Mouse (Mus musculus): ENCODE measurements around the gene Gm28051. TPM values are rescaled to one million over a fixed set of nuclear protein-coding genes. Genes with fewer than 3 reads are reported as not detected.

The Gm28051 gene
- total and polyA plus RNA-seq, 3 experiments = not detected

DNA sequence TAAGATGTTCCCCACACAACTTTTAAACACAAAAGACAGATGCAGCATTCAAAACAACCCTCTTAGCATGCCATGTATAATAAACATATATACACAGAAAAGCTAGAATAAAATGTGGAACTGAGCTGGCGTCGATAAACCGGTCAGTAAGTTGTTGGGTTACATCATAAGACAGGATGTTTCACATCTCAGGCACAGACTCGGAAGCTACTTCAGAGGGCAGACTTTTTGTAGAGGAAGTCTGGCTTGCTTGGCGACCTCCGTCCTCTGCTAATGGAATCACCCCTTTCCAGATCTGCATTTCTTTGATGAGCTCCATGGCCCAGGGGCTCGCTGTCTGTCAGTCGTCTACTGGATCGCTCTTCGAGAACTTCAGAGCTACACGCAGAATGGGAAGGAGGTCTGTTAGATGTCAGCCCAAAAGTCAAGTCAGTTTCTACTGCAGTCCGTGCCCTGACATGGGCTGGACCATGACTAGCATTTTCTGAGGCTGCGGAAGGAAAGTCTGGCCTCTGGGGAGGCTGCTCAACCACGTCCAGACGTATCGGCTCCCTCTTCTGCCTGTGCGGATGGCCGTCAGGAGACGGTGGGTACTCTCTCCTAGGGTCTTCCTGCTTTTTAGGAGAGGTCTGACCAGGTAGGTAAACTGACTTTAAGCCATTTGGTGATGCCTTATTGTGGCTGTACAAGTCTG is 27.5 kb upstream of the Gm28051 start:
- peaks cover 0 to 16% of the 10 kb centered on the region in 2 experiments; a peak in 2 of 4 replicates for H3K4me1 ChIP-seq (ENCODE audit: control insufficient read depth in 1 of 2, insufficient read depth in 2 of 2)
- no peak overlapping the region for H3K4me2 ChIP-seq (ENCODE audit: insufficient read depth, low read depth, poor library complexity, severe bottlenecking)
- H3K9ac ChIP-seq (ENCODE audit: insufficient read depth, low read depth) = no peak overlapping the region
- no peaks in the 10 kb centered on the region for H3K79me2 ChIP-seq (replicated peaks; ENCODE audit: control insufficient read depth, extremely low read depth, insufficient read depth, poor library complexity, severe bottlenecking)
- H3K27ac ChIP-seq (ENCODE audit: insufficient read depth, low read depth) = no peak overlapping the region
- no peaks in the 10 kb centered on the region for H3K9me3 ChIP-seq (replicated peaks; ENCODE audit: low read length)
- peaks cover 22 to 59% of the 10 kb centered on the region in 2 experiments for H3K36me3 ChIP-seq (replicated peaks in 1 of 2; ENCODE audit: control insufficient read depth in 1 of 2, insufficient read depth in 1 of 2, low read length in 1 of 2)
- H3K4me3 ChIP-seq (replicated peaks in 1 of 3; ENCODE audit: low read depth in 2 of 3, low read length in 2 of 3, poor library complexity in 1 of 3) = no peak overlapping the region
- no peak for TF ChIP-seq MYC (IDR thresholded peaks at IDR 0.05; ENCODE audit: low read depth, low read length)
- no peak for TF ChIP-seq USF1 (IDR thresholded peaks at IDR 0.05; ENCODE audit: low read depth, low read length)
- no peak for TF ChIP-seq RCOR1 (conservative IDR thresholded peaks at IDR 0.05; ENCODE audit: low read depth, low read length)
- no peak for TF ChIP-seq USF2 (conservative IDR thresholded peaks at IDR 0.05; ENCODE audit: low read depth, low read length)
- no peak for TF ChIP-seq MXI1 (IDR thresholded peaks at IDR 0.05; ENCODE audit: low read depth, low read length)
- no peak for TF ChIP-seq ZC3H11A (IDR thresholded peaks at IDR 0.05; ENCODE audit: low read depth, low read length)
- TF ChIP-seq HCFC1 (IDR thresholded peaks at IDR 0.05; ENCODE audit: low read depth, low read length) = no peak
- TF ChIP-seq TBP (conservative IDR thresholded peaks at IDR 0.05; ENCODE audit: low read depth, low read length) = no peak
- TF ChIP-seq NELFE (IDR thresholded peaks at IDR 0.05; ENCODE audit: low read depth, low read length) = no peak
- no peak for TF ChIP-seq CHD2 (IDR thresholded peaks at IDR 0.05; ENCODE audit: low read length)
- TF ChIP-seq JUND (conservative IDR thresholded peaks at IDR 0.05; ENCODE audit: low read depth, low read length) = no peak
- TF ChIP-seq BHLHE40 (IDR thresholded peaks at IDR 0.05; ENCODE audit: low read depth, low read length) = no peak
- TF ChIP-seq TCF12 (IDR thresholded peaks at IDR 0.05; ENCODE audit: low read depth, low read length) = no peak
- no peak for TF ChIP-seq ETS1 (conservative IDR thresholded peaks at IDR 0.05; ENCODE audit: low read depth, low read length)
- TF ChIP-seq E2F4 (IDR thresholded peaks at IDR 0.05; ENCODE audit: insufficient replicate concordance, low read depth, low read length) = no peak
- no peak for TF ChIP-seq ZMIZ1 (IDR thresholded peaks at IDR 0.05; ENCODE audit: low read depth, low read length)
- no peak for TF ChIP-seq EP300 (IDR thresholded peaks at IDR 0.05; ENCODE audit: low read length)
- no peak for TF ChIP-seq JUN (IDR thresholded peaks at IDR 0.05; ENCODE audit: insufficient read depth, low read depth, low read length)
- in situ Hi-C loops (cut with MboI; ENCODE audit: low pct_ligation_motif_present, low pct_unique_long_range_greater_than_20kb, low sequenced_read_pairs) (no loop called here), dilution Hi-C loops (cut with MboI; ENCODE audit: extremely low pct_ligation_motif_present, extremely low pct_unique_long_range_greater_than_20kb, low sequenced_read_pairs) (no loop called here)
- no peak for DNase-seq (ENCODE audit: extremely low read depth)
- H3K27me3 ChIP-seq (replicated peaks) = no peaks in the 10 kb centered on the region

DNA sequence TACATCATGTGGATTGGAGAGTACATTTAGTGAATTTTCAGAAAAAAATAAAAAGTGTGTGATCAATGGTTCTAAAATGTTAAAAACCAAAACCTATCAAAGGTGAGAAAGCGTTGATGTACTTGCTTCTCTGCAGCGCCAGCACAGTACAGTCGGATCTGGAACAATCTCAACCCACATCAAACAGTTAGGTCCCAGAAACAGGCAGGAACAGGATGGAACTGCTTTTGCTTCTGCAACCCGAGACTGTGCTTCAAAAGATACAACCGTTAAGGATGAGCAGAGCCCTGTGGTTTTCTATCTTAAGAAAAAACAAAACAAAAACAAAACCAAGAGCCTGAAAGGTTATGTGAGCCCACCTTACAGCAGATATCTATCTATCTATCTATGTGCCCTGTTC is 25.3 kb upstream of the Gm28051 start:
- in situ Hi-C loops (cut with MboI; ENCODE audit: low pct_ligation_motif_present, low pct_unique_long_range_greater_than_20kb, low sequenced_read_pairs) (no loop called here), dilution Hi-C loops (cut with MboI; ENCODE audit: extremely low pct_ligation_motif_present, extremely low pct_unique_long_range_greater_than_20kb, low sequenced_read_pairs) (no loop called here)
- Histone ChIP-seq H3K27ac (ENCODE audit: insufficient read depth, low read depth) (no peak overlapping the region), H3K79me2 (replicated peaks; ENCODE audit: control insufficient read depth, extremely low read depth, insufficient read depth, poor library complexity, severe bottlenecking) (no peaks in the 10 kb centered on the region), H3K4me1 (ENCODE audit: control insufficient read depth in 1 of 2, insufficient read depth in 2 of 2) (peaks cover 0 to 16% of the 10 kb centered on the region in 2 experiments; a peak in 2 of 4 replicates), H3K4me2 (ENCODE audit: insufficient read depth, low read depth, poor library complexity, severe bottlenecking) (no peak overlapping the region), H3K9ac (ENCODE audit: insufficient read depth, low read depth) (no peak overlapping the region), H3K36me3 (replicated peaks in 1 of 2; ENCODE audit: control insufficient read depth in 1 of 2, insufficient read depth in 1 of 2, low read length in 1 of 2) (peaks cover 16 to 58% of the 10 kb centered on the region in 2 experiments), H3K27me3 (replicated peaks) (no peaks in the 10 kb centered on the region), H3K4me3 (replicated peaks in 1 of 3; ENCODE audit: low read depth in 2 of 3, low read length in 2 of 3, poor library complexity in 1 of 3) (no peak overlapping the region), H3K9me3 (replicated peaks; ENCODE audit: low read length) (no peaks in the 10 kb centered on the region)
- TF ChIP-seq NELFE (IDR thresholded peaks at IDR 0.05; ENCODE audit: low read depth, low read length) (no peak), SMC3 (IDR thresholded peaks at IDR 0.05; ENCODE audit: low read depth, low read length) (no peak), ZMIZ1 (IDR thresholded peaks at IDR 0.05; ENCODE audit: low read depth, low read length) (no peak), JUN (IDR thresholded peaks at IDR 0.05; ENCODE audit: insufficient read depth, low read depth, low read length) (no peak), MYC (IDR thresholded peaks at IDR 0.05; ENCODE audit: low read depth, low read length) (no peak), CHD2 (IDR thresholded peaks at IDR 0.05; ENCODE audit: low read length) (no peak), JUND (conservative IDR thresholded peaks at IDR 0.05; ENCODE audit: low read depth, low read length) (no peak), RAD21 (IDR thresholded peaks at IDR 0.05; ENCODE audit: low read depth, low read length) (no peak), GABPA (IDR thresholded peaks at IDR 0.05; ENCODE audit: insufficient replicate concordance, low read depth, low read length) (no peak), MAX (IDR thresholded peaks at IDR 0.05; ENCODE audit: low read length) (no peak), ZNF384 (IDR thresholded peaks at IDR 0.05; ENCODE audit: low read depth, low read length) (no peak), EP300 (IDR thresholded peaks at IDR 0.05; ENCODE audit: low read length) (no peak), RCOR1 (conservative IDR thresholded peaks at IDR 0.05; ENCODE audit: low read depth, low read length) (no peak), BHLHE40 (IDR thresholded peaks at IDR 0.05; ENCODE audit: low read depth, low read length) (no peak), NRF1 (IDR thresholded peaks at IDR 0.05; ENCODE audit: low read depth, low read length) (no peak)
- DNase-seq (ENCODE audit: extremely low read depth) = no peak
